ENCODE assay signal across 14 mouse cellular contexts in the genomic region with DNA sequence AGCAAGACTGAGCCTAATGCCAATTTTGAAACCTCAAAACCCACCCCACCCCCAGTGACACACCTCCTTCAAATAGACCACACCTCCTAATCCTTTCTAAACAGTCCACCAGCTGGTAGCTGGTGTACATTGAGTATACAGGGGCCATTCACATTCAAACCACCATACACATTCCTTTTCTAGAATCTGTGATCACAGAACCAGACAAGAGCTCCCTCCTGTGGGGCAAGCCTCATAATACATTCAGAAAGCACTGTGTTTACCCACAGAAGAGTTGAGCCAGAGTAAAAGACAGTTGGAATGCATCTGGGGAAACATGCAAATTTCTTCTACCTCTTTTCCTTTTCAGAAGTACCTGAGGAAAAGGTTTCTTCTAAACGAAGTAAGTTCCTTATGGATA.
A peak's percentile ranks its signal among the peaks of the same experiment; 100 is the strongest.
DNase-seq lines count a peak whose midpoint lies in the region; ATAC-seq and TF ChIP-seq lines count a peak whose summit lies in the region.
"Had no signal": no experiment of that assay in that cellular context is flagged by ENCODE, and none has a peak within 500 bp of the region (broad histone marks: within the 10 kb centered on the region; RNA-seq: fewer than 3 reads in every experiment).

No protein-coding gene starts in this region.

- peak; percentile 8; the same call in 1 of the 2 replicates for TF ChIP-seq CTCF in gastrocnemius, adult 2 months (IDR thresholded peaks at IDR 0.05)

- no peaks in the 10 kb centered on the region for H3K9me3 ChIP-seq in kidney, embryonic 15.5 days (replicated peaks)
- H3K9me3 ChIP-seq: hindbrain, embryonic 13.5 days; liver, embryonic 13.5 days; neural tube, embryonic 12.5 days had no signal

- H3K27ac ChIP-seq in gastrocnemius, adult 2 months = no peak overlapping the region
- H3K27ac ChIP-seq in kidney, embryonic 15.5 days = no peak overlapping the region
- H3K27ac ChIP-seq: hindbrain, embryonic 13.5 days; liver, embryonic 13.5 days; neural tube, embryonic 12.5 days had no signal

- H3K4me1 ChIP-seq in kidney, embryonic 15.5 days = no peaks in the 10 kb centered on the region
- H3K4me1 ChIP-seq: hindbrain, embryonic 13.5 days; liver, embryonic 13.5 days; neural tube, embryonic 12.5 days had no signal

- intact Hi-C loops in gastrocnemius, adult 2 months (cut with DNase I) = no loop called here

- WGBS in kidney, embryonic 15.5 days = 76% methylated on average over 1 of the region's 1 CpGs

- ATAC-seq in kidney, embryonic 15.5 days (replicated peaks; ENCODE audit: low FRiP score) = no peak

- no peaks in the 10 kb centered on the region for H3K27me3 ChIP-seq in kidney, embryonic 15.5 days
- H3K27me3 ChIP-seq: hindbrain, embryonic 13.5 days; liver, embryonic 13.5 days; neural tube, embryonic 12.5 days had no signal

- no peak overlapping the region for H3K9ac ChIP-seq in kidney, embryonic 15.5 days
- H3K9ac ChIP-seq: hindbrain, embryonic 13.5 days; liver, embryonic 13.5 days; neural tube, embryonic 12.5 days had no signal

- no peak overlapping the region for H3K4me3 ChIP-seq in gastrocnemius, adult 2 months
- no peak overlapping the region for H3K4me3 ChIP-seq in kidney, embryonic 15.5 days (replicated peaks)
- H3K4me3 ChIP-seq: hindbrain, embryonic 13.5 days; liver, embryonic 13.5 days; neural tube, embryonic 12.5 days had no signal

- no peak for DNase-seq in gastrocnemius, adult 2 months
- DNase-seq in gastrocnemius, postnatal 10 days = no peak
- peak; percentile 0 for DNase-seq in lung, postnatal 36 days
- no peak for DNase-seq in lung, postnatal 4 days
- peak; percentile 46 for DNase-seq in Muller cell, postnatal 12 days (ENCODE audit: inconsistent ontology term)
- DNase-seq in mesoderm, embryonic 11.5 days (ENCODE audit: low read depth, low spot score) = peak; percentile 1
- DNase-seq in thymus, postnatal 0 days (ENCODE audit: low spot score) = no peak
- DNase-seq: cerebellum, adult 8-10 months; heart, adult 18-20 months; kidney, postnatal 25 days; liver, embryonic 13.5 days had no signal

- H3K36me3 ChIP-seq in kidney, embryonic 15.5 days = no peaks in the 10 kb centered on the region
- H3K36me3 ChIP-seq: hindbrain, embryonic 13.5 days; liver, embryonic 13.5 days; neural tube, embryonic 12.5 days had no signal

- H3K4me2 ChIP-seq in kidney, embryonic 15.5 days = no peak overlapping the region
- H3K4me2 ChIP-seq: hindbrain, embryonic 13.5 days; liver, embryonic 13.5 days; neural tube, embryonic 12.5 days had no signal

Comparison
In these comparisons a context has a peak if more than half of its experiments do, and no peak if none do; other contexts are left out.
1. DNase-seq: peak in lung, postnatal 36 days (single experiment), Muller cell, postnatal 12 days (single experiment) and mesoderm, embryonic 11.5 days (single experiment); none in gastrocnemius, adult 2 months (single experiment), gastrocnemius, postnatal 10 days (single experiment), lung, postnatal 4 days (0 of 2) and thymus, postnatal 0 days (single experiment).